Mouse (Mus musculus) B cell, adult 2 months (primary cell): ENCODE data around the gene H2-Aa.

Experiments used
- DNase-seq, 2 experiments: peaks; one replicate each; pipeline ENCODE4 v3.0.0; 2022

Gene H2-Aa

DNA sequence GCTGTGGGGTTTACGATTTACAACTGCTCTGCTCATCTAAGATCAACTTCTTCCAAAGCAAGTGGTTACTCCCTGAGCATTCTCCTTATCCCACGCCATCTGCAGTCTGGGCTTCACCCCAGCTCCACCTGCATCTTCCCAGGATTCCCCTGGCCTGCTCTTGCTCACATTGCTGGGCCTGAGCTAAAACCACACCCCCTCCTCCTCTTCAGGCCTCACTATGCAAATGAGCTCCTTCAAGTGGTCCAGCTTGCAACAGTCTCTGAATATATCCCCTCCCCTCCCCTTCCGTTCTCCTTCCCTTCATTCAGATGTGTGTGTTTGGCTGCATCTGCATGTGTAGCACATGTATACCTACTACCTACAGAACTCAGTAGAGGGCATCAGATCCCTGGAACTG is 11.7 kb upstream of the H2-Aa start:
- DNase-seq, result peak; percentile 77 to 78

GRCm38 (mm10) chr17:34295891-34296794 is 8.5 kb upstream of the H2-Aa start:
- DNase-seq, result peak; percentile 89 to 90

- peak; percentile 61 for DNase-seq
Measured at GRCm38 (mm10) chr17:34295307-34295706, 7.7 kb upstream of the H2-Aa start.

DNA sequence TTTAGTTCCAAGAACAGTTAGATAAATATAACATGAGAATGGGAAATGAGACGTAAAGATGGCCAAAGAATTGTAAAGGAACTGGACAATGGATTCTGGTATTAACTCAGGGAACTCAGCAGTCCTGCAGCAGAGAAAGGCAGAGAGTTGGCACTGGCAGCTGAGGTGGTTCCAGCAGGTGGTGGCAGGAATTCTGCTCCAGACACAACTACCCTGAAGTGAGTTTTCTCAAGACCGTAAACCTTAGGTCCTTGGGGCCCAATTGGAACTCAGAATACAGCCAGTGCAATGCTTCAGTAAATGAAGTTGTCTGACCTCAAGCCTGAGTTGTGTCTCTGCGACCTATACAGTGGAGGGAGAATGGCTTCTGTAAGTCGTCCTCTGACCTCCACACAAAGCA is 6.6 kb upstream of the H2-Aa start:
- peak; percentile 51 to 55 for DNase-seq

- peak; percentile 92 to 96 for DNase-seq
Measured at GRCm38 (mm10) chr17:34293533-34293932, 5.9 kb upstream of the H2-Aa start.

DNA sequence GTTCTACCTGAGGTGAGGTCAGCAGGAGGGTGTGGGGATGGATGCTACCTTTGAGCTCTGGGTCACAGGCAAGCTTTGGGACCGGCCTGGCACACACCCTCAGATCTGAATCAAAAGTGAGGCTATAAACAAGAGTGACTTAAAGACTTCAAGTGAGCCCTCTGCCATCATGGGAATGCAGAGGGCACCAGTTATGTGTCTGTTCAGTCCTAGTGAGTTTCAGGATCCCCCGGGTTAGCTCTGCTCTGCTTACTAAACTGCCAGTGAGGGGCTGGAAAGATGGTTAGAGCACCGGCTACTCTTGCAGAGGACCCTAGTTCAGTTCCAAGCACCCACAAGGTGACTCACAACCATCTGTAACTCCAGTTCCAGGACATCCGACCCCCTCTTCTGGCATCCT is 4.9 kb upstream of the H2-Aa start:
- peak in 1 of 2 experiments; percentile 52 for DNase-seq

DNA sequence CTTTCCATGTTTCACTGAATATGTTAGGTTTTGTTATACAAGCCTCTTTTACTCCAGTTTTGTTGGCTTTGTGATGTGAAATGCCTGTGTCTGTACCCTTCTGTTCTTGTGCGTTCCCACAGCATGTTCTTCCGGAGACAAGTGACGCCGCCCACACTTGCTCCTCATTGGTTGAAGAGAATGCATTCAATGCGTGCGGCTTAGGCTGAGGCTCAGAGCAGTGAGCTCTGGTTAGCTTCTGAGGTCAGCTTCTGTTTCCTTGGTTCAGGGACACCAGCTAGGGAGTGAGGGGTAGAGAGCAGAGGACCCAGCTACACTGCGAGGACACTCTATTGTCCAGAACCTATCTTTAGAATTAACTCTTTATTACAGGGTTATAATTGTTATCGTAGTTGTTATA is 4.0 kb upstream of the H2-Aa start:
- DNase-seq, result peak; percentile 93 to 95

DNA sequence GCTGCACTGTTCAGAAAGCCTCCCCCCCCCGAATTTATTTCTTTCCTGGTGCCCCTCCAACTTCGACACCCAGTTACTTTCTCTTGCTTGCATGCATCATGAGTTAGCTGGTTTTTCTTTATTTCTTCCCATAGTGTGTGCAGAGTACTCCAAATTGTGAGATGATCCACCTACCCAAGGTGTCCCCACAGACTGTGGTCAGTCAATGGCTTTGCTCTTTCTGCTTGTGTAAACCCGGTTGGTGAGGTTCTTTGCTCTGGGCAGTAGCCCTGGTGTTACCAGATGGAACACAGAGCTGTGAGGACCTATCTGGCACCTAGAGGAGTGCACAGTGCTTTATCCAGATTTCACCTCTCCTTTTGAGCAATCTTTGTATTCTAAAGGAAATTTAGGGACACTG is 508 bp upstream of the H2-Aa start:
- DNase-seq, result peak; percentile 65 to 71

GRCm38 (mm10) chr17:34286999-34287398 is 624 bp downstream of the H2-Aa start:
- peak; percentile 71 to 73 for DNase-seq

DNA sequence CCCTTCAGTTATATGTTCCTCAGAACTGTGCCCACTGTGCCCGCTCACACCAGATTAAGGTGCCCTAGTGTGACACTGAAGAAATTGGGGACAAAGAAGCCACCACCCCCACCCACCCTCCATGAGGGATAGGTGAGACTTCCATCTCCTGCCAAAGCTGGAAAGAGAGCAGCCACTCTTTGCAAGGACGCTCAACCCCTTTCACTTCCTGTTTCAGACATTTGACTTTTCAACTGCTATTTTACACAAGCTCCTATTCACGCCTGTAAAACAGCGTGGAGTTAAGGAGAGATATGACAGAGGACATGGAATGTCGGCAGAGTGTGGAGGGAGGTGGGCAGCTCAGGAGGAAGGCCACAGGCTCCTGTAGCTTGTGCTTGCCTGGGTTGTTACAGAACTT is 1.1 kb downstream of the H2-Aa start:
- peak; percentile 65 to 69 for DNase-seq

GRCm38 (mm10) chr17:34285848-34286247 is 1.8 kb downstream of the H2-Aa start:
- DNase-seq, result peak; percentile 87 to 88

DNA sequence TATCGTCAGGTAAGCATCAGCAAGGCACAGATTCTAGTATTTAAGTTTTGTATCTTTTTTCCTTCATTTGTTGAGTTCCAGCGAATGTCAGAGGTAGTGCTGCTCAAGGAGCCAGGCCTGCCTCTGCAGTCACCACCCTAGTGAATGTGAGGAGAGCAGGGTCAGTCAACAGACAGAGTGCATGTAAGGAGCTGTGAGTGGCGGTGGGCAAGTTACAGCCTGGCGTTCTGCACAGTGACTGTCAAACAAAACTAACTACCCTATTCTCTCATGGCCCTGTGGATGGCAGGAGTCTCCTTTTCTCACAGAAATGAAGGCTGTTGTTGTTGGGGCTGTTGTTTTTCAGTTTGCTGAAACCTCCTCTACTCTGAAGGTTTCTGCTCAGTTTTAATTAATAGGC is 2.3 kb downstream of the H2-Aa start:
- DNase-seq, result peak; percentile 62 to 68

- peak; percentile 62 to 66 for DNase-seq
Measured at GRCm38 (mm10) chr17:34281836-34282235, 5.8 kb downstream of the H2-Aa start.

DNA sequence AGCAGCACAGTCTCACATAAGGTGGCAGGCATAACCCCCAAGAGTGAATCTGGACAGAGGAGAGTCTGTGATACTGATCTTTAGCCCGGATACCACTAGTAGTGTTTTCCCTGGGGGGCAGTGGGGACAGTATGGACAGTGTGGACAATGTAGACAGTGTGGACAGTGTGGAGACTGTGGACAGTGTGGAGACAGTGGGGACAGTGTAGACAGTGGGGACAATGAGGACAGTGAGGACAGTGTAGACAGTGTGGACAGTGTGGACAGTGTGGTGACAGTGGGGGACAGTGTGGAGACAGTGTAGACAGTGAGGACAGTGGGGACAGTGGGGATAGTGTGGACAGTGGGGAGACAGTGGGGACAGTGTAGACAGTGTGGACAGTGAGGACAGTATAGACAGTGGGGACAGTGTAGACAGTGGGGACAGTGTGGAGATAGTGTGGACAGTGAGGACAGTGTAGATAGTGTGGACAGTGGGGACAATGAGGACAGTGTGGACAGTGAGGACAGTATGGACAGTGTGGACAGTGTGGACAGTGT is 7.1 kb downstream of the H2-Aa start:
- no peak for DNase-seq

DNA sequence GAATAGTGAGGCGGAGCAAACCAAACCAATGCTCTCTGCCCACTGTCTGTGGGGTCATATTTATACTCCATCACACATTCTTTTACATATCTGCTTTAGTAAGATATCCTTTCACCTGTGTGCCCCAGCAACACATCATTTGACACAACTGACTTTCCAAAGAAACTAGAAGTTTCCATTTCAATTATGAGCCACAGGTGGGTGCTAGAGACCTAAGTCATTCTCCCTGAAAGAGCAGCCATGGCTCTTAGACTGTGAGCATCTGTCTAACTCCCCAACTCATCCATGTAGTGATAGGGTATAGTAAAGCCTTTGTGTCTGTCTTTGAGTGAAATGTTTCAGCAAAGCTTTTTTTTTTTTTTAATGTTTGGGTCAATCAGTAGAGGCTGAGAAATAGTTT is 15.5 kb downstream of the H2-Aa start:
- no peak for DNase-seq

DNA sequence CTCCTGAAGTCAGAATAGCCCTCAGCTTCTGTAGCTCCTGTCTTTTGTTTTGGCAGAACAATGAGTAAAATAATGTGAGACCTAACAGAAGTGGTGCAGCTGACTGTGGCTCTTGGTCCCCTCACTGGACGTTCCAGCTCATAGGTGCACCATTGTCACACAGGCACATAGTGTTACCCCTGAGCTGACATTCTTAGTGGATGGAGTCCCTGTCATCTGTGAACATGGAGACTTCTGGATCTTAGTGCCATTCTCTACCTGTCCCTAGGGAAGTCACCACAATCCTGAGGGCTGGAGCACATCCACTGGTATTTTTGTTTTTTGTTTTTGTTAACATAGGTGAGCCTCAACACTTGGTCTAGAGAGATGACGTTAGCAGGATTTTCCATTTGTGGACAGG is 16.7 kb downstream of the H2-Aa start:
- peak; percentile 49 to 53 for DNase-seq

DNA sequence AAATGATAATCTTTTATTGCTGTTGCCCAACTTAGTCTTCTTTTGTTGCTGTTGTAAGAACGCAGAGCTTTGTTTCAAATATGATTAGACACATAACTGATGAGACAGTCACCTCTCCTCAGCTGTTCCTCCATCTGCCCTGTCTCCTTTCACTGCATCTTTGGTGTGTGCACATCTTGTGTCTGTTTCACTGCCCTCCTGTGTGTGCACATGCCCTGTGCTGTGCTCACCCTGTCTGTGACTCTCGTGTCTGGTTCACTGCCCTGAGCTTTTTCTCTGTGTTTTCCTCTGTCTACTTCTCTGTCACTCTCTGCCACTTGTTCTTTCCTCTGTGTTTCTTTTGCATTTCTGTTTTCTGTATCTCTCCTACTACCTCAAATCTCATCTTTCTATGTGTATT is 17.4 kb downstream of the H2-Aa start:
- DNase-seq, result peak; percentile 60 to 65

DNA sequence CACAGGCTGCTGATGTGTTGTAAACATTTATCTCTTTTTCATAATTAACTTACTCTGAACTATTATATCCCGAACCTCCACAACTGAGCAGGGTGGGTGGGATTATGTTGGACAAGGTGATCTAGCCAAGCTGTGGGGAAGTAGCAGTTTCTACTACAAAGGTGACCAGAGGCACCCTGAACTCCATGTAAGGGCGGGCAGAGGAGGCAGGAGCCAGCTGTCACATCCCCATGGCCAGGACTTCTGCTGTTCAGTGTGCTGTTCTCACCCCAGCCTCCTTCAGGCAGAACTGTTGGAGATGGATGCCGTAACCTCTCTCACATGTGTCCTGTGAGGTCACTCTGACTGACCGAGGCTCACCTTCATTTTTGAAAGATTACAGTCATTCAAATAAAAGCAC is 17.8 kb downstream of the H2-Aa start:
- DNase-seq, result peak; percentile 61

- peak in 1 of 2 experiments; percentile 51 for DNase-seq
Measured at GRCm38 (mm10) chr17:34268748-34269147, 18.9 kb downstream of the H2-Aa start.

DNA sequence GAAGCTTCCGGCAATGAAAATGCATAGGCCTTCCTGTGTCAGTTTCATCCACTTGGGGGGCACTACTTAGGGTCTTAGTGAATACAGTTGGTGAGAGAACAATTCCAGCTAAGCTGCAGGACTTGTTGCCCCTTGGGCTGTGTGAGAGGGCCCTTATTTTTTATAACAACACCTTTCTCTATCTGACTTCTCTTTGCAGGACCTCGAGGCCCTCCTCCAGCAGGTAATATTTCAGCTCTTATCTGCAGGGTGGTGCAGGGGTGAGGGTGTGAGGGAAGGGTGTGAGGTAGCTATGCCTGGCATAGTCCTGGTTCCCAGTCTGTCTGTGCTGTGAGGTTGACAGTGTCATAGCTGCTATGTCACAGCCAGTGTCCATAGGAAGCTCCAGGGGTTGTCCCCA is 19.4 kb downstream of the H2-Aa start:
- DNase-seq, result peak in 1 of 2 experiments; percentile 51

DNA sequence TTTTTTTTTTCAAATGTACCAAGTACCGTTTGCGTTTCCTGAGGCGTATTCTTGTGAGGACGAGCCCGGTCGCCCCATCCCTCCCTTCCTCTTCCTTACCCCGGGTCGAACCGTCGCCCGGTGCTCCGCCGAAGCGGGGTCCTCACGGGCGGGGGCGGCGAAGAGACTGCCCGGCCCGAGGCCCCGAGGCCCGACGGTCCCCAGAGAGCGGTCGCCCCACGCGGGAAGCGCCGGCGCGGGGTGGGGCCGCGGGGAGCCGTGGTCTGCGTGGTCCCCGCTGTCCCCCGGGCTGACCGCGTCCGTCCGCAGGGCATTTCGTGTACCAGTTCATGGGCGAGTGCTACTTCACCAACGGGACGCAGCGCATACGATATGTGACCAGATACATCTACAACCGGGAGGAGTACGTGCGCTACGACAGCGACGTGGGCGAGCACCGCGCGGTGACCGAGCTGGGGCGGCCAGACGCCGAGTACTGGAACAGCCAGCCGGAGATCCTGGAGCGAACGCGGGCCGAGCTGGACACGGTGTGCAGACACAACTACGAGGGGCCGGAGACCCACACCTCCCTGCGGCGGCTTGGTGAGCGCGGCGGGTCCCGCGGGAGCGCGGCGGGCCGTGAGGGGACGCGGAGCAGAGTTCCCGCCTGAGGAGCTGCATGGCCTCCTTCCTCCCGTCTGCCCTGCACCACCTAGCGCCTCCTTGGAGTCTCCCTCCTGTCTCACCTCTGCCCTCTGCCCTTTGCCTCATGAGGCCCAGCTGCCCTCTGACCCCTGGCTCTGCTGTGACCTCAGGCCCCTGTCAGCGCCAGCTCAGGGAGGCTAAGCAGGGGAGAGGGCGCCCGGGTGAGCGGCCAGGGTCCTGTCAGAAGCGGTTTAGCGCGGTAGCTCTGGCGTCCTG is 22.9 kb downstream of the H2-Aa start:
- peak; percentile 67 to 72 for DNase-seq

GRCm38 (mm10) chr17:34263811-34264371 is 23.7 kb downstream of the H2-Aa start:
- peak; percentile 78 for DNase-seq

- peak; percentile 91 to 92 for DNase-seq
Measured at GRCm38 (mm10) chr17:34263068-34263467, 24.6 kb downstream of the H2-Aa start.
